Mouse (Mus musculus): ENCODE measurements around the gene Atg101. TPM values are rescaled to one million over a fixed set of nuclear protein-coding genes. Genes with fewer than 3 reads are reported as not detected.

Atg101 gene
- polyA plus RNA-seq, 1 experiment from 2014 or later, result 49.4 TPM

- no peaks in the 10 kb centered on the region for H3K36me3 ChIP-seq (ENCODE audit: control insufficient read depth, insufficient read depth, low read length)
- ATAC-seq (replicated peaks; ENCODE audit: insufficient number of reproducible peaks, low FRiP score, low TSS enrichment), result no peak
- H3K4me3 ChIP-seq (ENCODE audit: low read depth, low read length), result no peak overlapping the region
- H3K27me3 ChIP-seq (ENCODE audit: control insufficient read depth, insufficient read depth, low read length), result no peaks in the 10 kb centered on the region
- H3K4me1 ChIP-seq (ENCODE audit: control insufficient read depth, insufficient read depth, low read length), result peaks cover 32% of the 10 kb centered on the region
- H3K4me2 ChIP-seq, result no peak overlapping the region
- H3K27ac ChIP-seq (ENCODE audit: low read depth, low read length), result peak overlapping the region; percentile 95
- no peaks in the 10 kb centered on the region for H3K9me3 ChIP-seq (replicated peaks; ENCODE audit: control insufficient read depth, low read length)
- no peak overlapping the region for H3K9ac ChIP-seq (ENCODE audit: low read depth, low read length)
- 29% methylated on average over 10 of the region's 10 CpGs for WGBS (ENCODE audit: insufficient replicate concordance)
These were observed 23.7 kb upstream of the Atg101 start for GRCm38 (mm10) chr15:101260387-101260786.

- no peaks in the 10 kb centered on the region for H3K36me3 ChIP-seq (ENCODE audit: control insufficient read depth, insufficient read depth, low read length)
- peak overlapping the region; percentile 19 for H3K4me3 ChIP-seq (ENCODE audit: low read depth, low read length)
- peak overlapping the region; percentile 45 for H3K4me2 ChIP-seq
- no peaks in the 10 kb centered on the region for H3K27me3 ChIP-seq (ENCODE audit: control insufficient read depth, insufficient read depth, low read length)
- H3K9me3 ChIP-seq (replicated peaks; ENCODE audit: control insufficient read depth, low read length), result no peaks in the 10 kb centered on the region
- H3K9ac ChIP-seq (ENCODE audit: low read depth, low read length), result peak overlapping the region; percentile 56; the same call in 1 of the 2 replicates
- peak overlapping the region; percentile 95 for H3K27ac ChIP-seq (ENCODE audit: low read depth, low read length)
- ATAC-seq (replicated peaks; ENCODE audit: insufficient number of reproducible peaks, low FRiP score, low TSS enrichment), result 0 out of 2 replicates have a peak, but pooled peaks have one; percentile 16
- 28% methylated on average over 13 of the region's 13 CpGs for WGBS (ENCODE audit: insufficient replicate concordance)
- peaks cover 36% of the 10 kb centered on the region for H3K4me1 ChIP-seq (ENCODE audit: control insufficient read depth, insufficient read depth, low read length)
These were observed 23.0 kb upstream of the Atg101 start for GRCm38 (mm10) chr15:101260874-101261622.

GRCm38 (mm10) chr15:101262502-101262901, 21.6 kb upstream of the Atg101 start:
- Histone ChIP-seq H3K27ac (ENCODE audit: low read depth, low read length) (peak overlapping the region; percentile 95), H3K36me3 (ENCODE audit: control insufficient read depth, insufficient read depth, low read length) (no peaks in the 10 kb centered on the region), H3K4me1 (ENCODE audit: control insufficient read depth, insufficient read depth, low read length) (peaks cover 43% of the 10 kb centered on the region), H3K9ac (ENCODE audit: low read depth, low read length) (0 out of 2 replicates have a peak overlapping the region, but pooled peaks have one; percentile 16), H3K27me3 (ENCODE audit: control insufficient read depth, insufficient read depth, low read length) (no peaks in the 10 kb centered on the region), H3K4me2 (peak overlapping the region; percentile 8; the same call in 1 of the 2 replicates), H3K4me3 (ENCODE audit: low read depth, low read length) (no peak overlapping the region), H3K9me3 (replicated peaks; ENCODE audit: control insufficient read depth, low read length) (no peaks in the 10 kb centered on the region)
- no peak for ATAC-seq (replicated peaks; ENCODE audit: insufficient number of reproducible peaks, low FRiP score, low TSS enrichment)
- 62% methylated on average over 5 of the region's 5 CpGs for WGBS (ENCODE audit: insufficient replicate concordance)

- peaks cover 5% of the 10 kb centered on the region for H3K36me3 ChIP-seq (ENCODE audit: control insufficient read depth, insufficient read depth, low read length)
- H3K4me1 ChIP-seq (ENCODE audit: control insufficient read depth, insufficient read depth, low read length), result peaks cover 34% of the 10 kb centered on the region
- H3K4me2 ChIP-seq, result peak overlapping the region; percentile 92
- H3K9me3 ChIP-seq (replicated peaks; ENCODE audit: control insufficient read depth, low read length), result no peaks in the 10 kb centered on the region
- no peaks in the 10 kb centered on the region for H3K27me3 ChIP-seq (ENCODE audit: control insufficient read depth, insufficient read depth, low read length)
- peak overlapping the region; percentile 75 for H3K9ac ChIP-seq (ENCODE audit: low read depth, low read length)
- ATAC-seq (replicated peaks; ENCODE audit: insufficient number of reproducible peaks, low FRiP score, low TSS enrichment), result peak; percentile 84
- peak overlapping the region; percentile 64 for H3K4me3 ChIP-seq (ENCODE audit: low read depth, low read length)
- 1% methylated on average over 55 of the region's 57 CpGs for WGBS (ENCODE audit: insufficient replicate concordance)
- peak overlapping the region; percentile 89 for H3K27ac ChIP-seq (ENCODE audit: low read depth, low read length)
These were observed 17.7 kb upstream of the Atg101 start for GRCm38 (mm10) chr15:101266132-101266963.

- Histone ChIP-seq H3K9me3 (replicated peaks; ENCODE audit: control insufficient read depth, low read length) (no peaks in the 10 kb centered on the region), H3K27ac (ENCODE audit: low read depth, low read length) (peak overlapping the region; percentile 50), H3K27me3 (ENCODE audit: control insufficient read depth, insufficient read depth, low read length) (no peaks in the 10 kb centered on the region), H3K36me3 (ENCODE audit: control insufficient read depth, insufficient read depth, low read length) (peaks cover 6% of the 10 kb centered on the region), H3K4me3 (ENCODE audit: low read depth, low read length) (peak overlapping the region; percentile 64), H3K4me1 (ENCODE audit: control insufficient read depth, insufficient read depth, low read length) (peaks cover 28% of the 10 kb centered on the region), H3K4me2 (peak overlapping the region; percentile 92), H3K9ac (ENCODE audit: low read depth, low read length) (peak overlapping the region; percentile 73)
- 2% methylated on average over 25 of the region's 25 CpGs for WGBS (ENCODE audit: insufficient replicate concordance)
- ATAC-seq (replicated peaks; ENCODE audit: insufficient number of reproducible peaks, low FRiP score, low TSS enrichment), result no peak
These were observed 16.7 kb upstream of the Atg101 start for GRCm38 (mm10) chr15:101267053-101268032.

- no peak overlapping the region for H3K27ac ChIP-seq (ENCODE audit: low read depth, low read length)
- peaks cover 23% of the 10 kb centered on the region for H3K4me1 ChIP-seq (ENCODE audit: control insufficient read depth, insufficient read depth, low read length)
These were observed 13.8 kb upstream of the Atg101 start for GRCm38 (mm10) chr15:101270101-101270820.

GRCm38 (mm10) chr15:101271107-101271506, 13.0 kb upstream of the Atg101 start:
- Histone ChIP-seq H3K4me1 (ENCODE audit: control insufficient read depth, insufficient read depth, low read length) (peaks cover 15% of the 10 kb centered on the region), H3K4me3 (ENCODE audit: low read depth, low read length) (no peak overlapping the region), H3K27me3 (ENCODE audit: control insufficient read depth, insufficient read depth, low read length) (no peaks in the 10 kb centered on the region), H3K9ac (ENCODE audit: low read depth, low read length) (no peak overlapping the region), H3K9me3 (replicated peaks; ENCODE audit: control insufficient read depth, low read length) (no peaks in the 10 kb centered on the region), H3K27ac (ENCODE audit: low read depth, low read length) (no peak overlapping the region), H3K4me2 (no peak overlapping the region), H3K36me3 (ENCODE audit: control insufficient read depth, insufficient read depth, low read length) (peaks cover 16% of the 10 kb centered on the region)
- ATAC-seq (replicated peaks; ENCODE audit: insufficient number of reproducible peaks, low FRiP score, low TSS enrichment), result no peak
- WGBS (ENCODE audit: insufficient replicate concordance), result 68% methylated on average over 3 of the region's 3 CpGs

More at GRCm38 (mm10) chr15:101270101-101270820, 13.8 kb upstream of the Atg101 start:
- Histone ChIP-seq H3K9ac (ENCODE audit: low read depth, low read length) (no peak overlapping the region), H3K4me2 (no peak overlapping the region), H3K9me3 (replicated peaks; ENCODE audit: control insufficient read depth, low read length) (no peaks in the 10 kb centered on the region), H3K4me3 (ENCODE audit: low read depth, low read length) (no peak overlapping the region), H3K36me3 (ENCODE audit: control insufficient read depth, insufficient read depth, low read length) (peaks cover 16% of the 10 kb centered on the region), H3K27me3 (ENCODE audit: control insufficient read depth, insufficient read depth, low read length) (no peaks in the 10 kb centered on the region)
- 87% methylated on average over 29 of the region's 29 CpGs for WGBS (ENCODE audit: insufficient replicate concordance)
- ATAC-seq (replicated peaks; ENCODE audit: insufficient number of reproducible peaks, low FRiP score, low TSS enrichment), result no peak

Measured in heart, embryonic 11.5 days (tissue).